In genomic region chr4:126199556-126199955, GRCm38 (mm10) we compare ENCODE assay signal across 9 mouse cellular contexts. TPM values are rescaled to one million over a fixed set of nuclear protein-coding genes. Genes with fewer than 3 reads are reported as not detected.
DNase-seq lines count a peak whose midpoint lies in the region; ATAC-seq and TF ChIP-seq lines count a peak whose summit lies in the region.
"Had no signal": no experiment of that assay in that cellular context is flagged by ENCODE, and none has a peak within 500 bp of the region (broad histone marks: within the 10 kb centered on the region; RNA-seq: fewer than 3 reads in every experiment).

No protein-coding gene starts in this region.

- no peak for ATAC-seq in heart, embryonic 11.5 days (replicated peaks; ENCODE audit: insufficient number of reproducible peaks, low FRiP score, low TSS enrichment)
- no peak for ATAC-seq in embryonic facial prominence, embryonic 13.5 days (ENCODE audit: insufficient number of reproducible peaks, insufficient read depth, low FRiP score, low TSS enrichment, low read depth)
- no peak for ATAC-seq in limb, embryonic 13.5 days (ENCODE audit: low FRiP score, low read depth)

- intact Hi-C loops in heart, postnatal 14 days (cut with DNase I): no loop called here

- no peak for DNase-seq in heart, postnatal 14 days
- no peak for DNase-seq in urinary bladder, adult 2 months (ENCODE audit: low spot score)
- no peak for DNase-seq in embryo, embryonic 11 days
- no peak for DNase-seq in kidney, postnatal 10 days
- DNase-seq: thymus, postnatal 25 days had no signal

- peak overlapping the region; percentile 68; the same call in 1 of the 2 replicates for H3K4me3 ChIP-seq in heart, embryonic 11.5 days (ENCODE audit: low read depth, low read length)
- peak overlapping the region; percentile 88; the same call in 1 of the 2 replicates for H3K4me3 ChIP-seq in E14TG2a.4 (replicated peaks; ENCODE audit: low read length)
- 0 out of 2 replicates have a peak overlapping the region, but pooled peaks have one; percentile 10 for H3K4me3 ChIP-seq in embryonic facial prominence, embryonic 13.5 days
- peak overlapping the region; percentile 75; the same call in 1 of the 2 replicates for H3K4me3 ChIP-seq in limb, embryonic 13.5 days

- H3K27ac ChIP-seq in heart, embryonic 11.5 days (ENCODE audit: low read depth, low read length): no peak overlapping the region
- no peak overlapping the region for H3K27ac ChIP-seq in embryonic facial prominence, embryonic 13.5 days
- no peak overlapping the region for H3K27ac ChIP-seq in limb, embryonic 13.5 days

- no peaks in the 10 kb centered on the region for H3K36me3 ChIP-seq in heart, embryonic 11.5 days (ENCODE audit: control insufficient read depth, insufficient read depth, low read length)
- peaks cover 50% of the 10 kb centered on the region for H3K36me3 ChIP-seq in E14TG2a.4 (ENCODE audit: insufficient read depth, low read length)
- peaks cover 9% of the 10 kb centered on the region; the same call in 1 of the 2 replicates for H3K36me3 ChIP-seq in embryonic facial prominence, embryonic 13.5 days
- peaks cover 16% of the 10 kb centered on the region for H3K36me3 ChIP-seq in limb, embryonic 13.5 days

- no peak overlapping the region for H3K9ac ChIP-seq in heart, embryonic 11.5 days (ENCODE audit: low read depth, low read length)
- 0 out of 2 replicates have a peak overlapping the region, but pooled peaks have one; percentile 89 for H3K9ac ChIP-seq in embryonic facial prominence, embryonic 13.5 days
- no peak overlapping the region for H3K9ac ChIP-seq in limb, embryonic 13.5 days

- no peaks in the 10 kb centered on the region for H3K9me3 ChIP-seq in heart, embryonic 11.5 days (replicated peaks; ENCODE audit: control insufficient read depth, low read length)
- no peaks in the 10 kb centered on the region for H3K9me3 ChIP-seq in E14TG2a.4 (ENCODE audit: low read length)
- H3K9me3 ChIP-seq in embryonic facial prominence, embryonic 13.5 days: no peaks in the 10 kb centered on the region
- H3K9me3 ChIP-seq in limb, embryonic 13.5 days: no peaks in the 10 kb centered on the region

- H3K27me3 ChIP-seq in heart, embryonic 11.5 days (ENCODE audit: control insufficient read depth, insufficient read depth, low read length): no peaks in the 10 kb centered on the region
- H3K27me3 ChIP-seq in E14TG2a.4 (ENCODE audit: insufficient read depth, low read length): no peaks in the 10 kb centered on the region
- H3K27me3 ChIP-seq in embryonic facial prominence, embryonic 13.5 days: no peaks in the 10 kb centered on the region
- H3K27me3 ChIP-seq in limb, embryonic 13.5 days: no peaks in the 10 kb centered on the region

- no peak for TF ChIP-seq CTCF in E14TG2a.4 (conservative IDR thresholded peaks at IDR 0.05; ENCODE audit: low read length)

- peaks cover 32% of the 10 kb centered on the region for H3K4me1 ChIP-seq in heart, embryonic 11.5 days (ENCODE audit: control insufficient read depth, insufficient read depth, low read length)
- peaks cover 77% of the 10 kb centered on the region for H3K4me1 ChIP-seq in E14TG2a.4 (replicated peaks; ENCODE audit: low read depth, low read length)
- peaks cover 37% of the 10 kb centered on the region for H3K4me1 ChIP-seq in embryonic facial prominence, embryonic 13.5 days
- peaks cover 50% of the 10 kb centered on the region for H3K4me1 ChIP-seq in limb, embryonic 13.5 days

- peak overlapping the region; percentile 89 for H3K4me2 ChIP-seq in heart, embryonic 11.5 days
- H3K4me2 ChIP-seq in embryonic facial prominence, embryonic 13.5 days: peak overlapping the region; percentile 78
- H3K4me2 ChIP-seq in limb, embryonic 13.5 days (replicated peaks): peak overlapping the region; percentile 72

- 65% methylated on average over 6 of the region's 6 CpGs for whole genome bisulfite sequencing in heart, embryonic 11.5 days (ENCODE audit: insufficient replicate concordance)
- WGBS in embryonic facial prominence, embryonic 13.5 days: 81% methylated on average over 6 of the region's 6 CpGs
- WGBS in limb, embryonic 13.5 days: 82% methylated on average over 6 of the region's 6 CpGs

RNA-seq across cellular contexts. Expression of gene Thrap3, which starts 3.0 kb away (rescaled TPM):
- polyA plus RNA-seq in heart, embryonic 11.5 days (2014; fragmentation: Nextera tagmentation; extraction: Ambion mirVana): 131 and 155 TPM in 2 replicates
- total RNA-seq in heart, postnatal 14 days (2021): 100 to 1,000 TPM; 130 to 144 TPM
- 248 and 262 TPM in 2 replicates for polyA plus RNA-seq in embryonic facial prominence, embryonic 13.5 days (2015; fragmentation: Nextera tagmentation; extraction: Ambion mirVana)
- 251 and 256 TPM in 2 replicates for polyA plus RNA-seq in limb, embryonic 13.5 days (2015; fragmentation: Nextera tagmentation; extraction: Ambion mirVana)
- 111 and 130 TPM in 2 replicates for polyA plus RNA-seq in urinary bladder, adult 2 months (2012; rRNA removed)

RNA-seq across cellular contexts. Expression of gene Sh3d21, which starts 36.3 kb away (rescaled TPM):
- 2.7 and 3.1 TPM in 2 replicates for polyA plus RNA-seq in heart, embryonic 11.5 days (2014; fragmentation: Nextera tagmentation; extraction: Ambion mirVana)
- 1 to 10 TPM; 3.0 to 3.1 TPM for total RNA-seq in heart, postnatal 14 days (2021)
- 8.6 and 10.3 TPM in 2 replicates for polyA plus RNA-seq in embryonic facial prominence, embryonic 13.5 days (2015; fragmentation: Nextera tagmentation; extraction: Ambion mirVana)
- 9.3 and 10.5 TPM in 2 replicates for polyA plus RNA-seq in limb, embryonic 13.5 days (2015; fragmentation: Nextera tagmentation; extraction: Ambion mirVana)
- polyA plus RNA-seq in urinary bladder, adult 2 months (2012; rRNA removed): 10.1 and 11.8 TPM in 2 replicates

RNA-seq across cellular contexts. Expression of gene Eva1b, which starts 52.0 kb away (rescaled TPM):
- polyA plus RNA-seq in heart, embryonic 11.5 days (2014; fragmentation: Nextera tagmentation; extraction: Ambion mirVana): 31.9 and 33.5 TPM in 2 replicates
- total RNA-seq in heart, postnatal 14 days (2021): 10 to 100 TPM; 23.3 to 24.9 TPM
- 70.2 and 78.2 TPM in 2 replicates for polyA plus RNA-seq in embryonic facial prominence, embryonic 13.5 days (2015; fragmentation: Nextera tagmentation; extraction: Ambion mirVana)
- polyA plus RNA-seq in limb, embryonic 13.5 days (2015; fragmentation: Nextera tagmentation; extraction: Ambion mirVana): 74.5 and 77.5 TPM in 2 replicates
- 64.1 and 68.0 TPM in 2 replicates for polyA plus RNA-seq in urinary bladder, adult 2 months (2012; rRNA removed)

RNA-seq across cellular contexts. Expression of gene Map7d1, which starts 56.6 kb away (rescaled TPM):
- polyA plus RNA-seq in heart, embryonic 11.5 days (2014; fragmentation: Nextera tagmentation; extraction: Ambion mirVana): 37.0 and 44.6 TPM in 2 replicates
- 100 to 1,000 TPM; 242 to 246 TPM for total RNA-seq in heart, postnatal 14 days (2021)
- polyA plus RNA-seq in embryonic facial prominence, embryonic 13.5 days (2015; fragmentation: Nextera tagmentation; extraction: Ambion mirVana): 48.8 and 57.0 TPM in 2 replicates
- polyA plus RNA-seq in limb, embryonic 13.5 days (2015; fragmentation: Nextera tagmentation; extraction: Ambion mirVana): 46.5 and 49.9 TPM in 2 replicates
- polyA plus RNA-seq in urinary bladder, adult 2 months (2012; rRNA removed): 103 and 127 TPM in 2 replicates

Comparison
In these comparisons a context has a peak if more than half of its experiments do, and no peak if none do; other contexts are left out.
1. H3K4me3 ChIP-seq: peak in every context shown above with its lines; median percentile 88 in E14TG2a.4; 75 in limb, embryonic 13.5 days; 68 in heart, embryonic 11.5 days; 10 in embryonic facial prominence, embryonic 13.5 days.